ENCODE assay signal across 29 mouse cellular contexts in the genomic region with DNA sequence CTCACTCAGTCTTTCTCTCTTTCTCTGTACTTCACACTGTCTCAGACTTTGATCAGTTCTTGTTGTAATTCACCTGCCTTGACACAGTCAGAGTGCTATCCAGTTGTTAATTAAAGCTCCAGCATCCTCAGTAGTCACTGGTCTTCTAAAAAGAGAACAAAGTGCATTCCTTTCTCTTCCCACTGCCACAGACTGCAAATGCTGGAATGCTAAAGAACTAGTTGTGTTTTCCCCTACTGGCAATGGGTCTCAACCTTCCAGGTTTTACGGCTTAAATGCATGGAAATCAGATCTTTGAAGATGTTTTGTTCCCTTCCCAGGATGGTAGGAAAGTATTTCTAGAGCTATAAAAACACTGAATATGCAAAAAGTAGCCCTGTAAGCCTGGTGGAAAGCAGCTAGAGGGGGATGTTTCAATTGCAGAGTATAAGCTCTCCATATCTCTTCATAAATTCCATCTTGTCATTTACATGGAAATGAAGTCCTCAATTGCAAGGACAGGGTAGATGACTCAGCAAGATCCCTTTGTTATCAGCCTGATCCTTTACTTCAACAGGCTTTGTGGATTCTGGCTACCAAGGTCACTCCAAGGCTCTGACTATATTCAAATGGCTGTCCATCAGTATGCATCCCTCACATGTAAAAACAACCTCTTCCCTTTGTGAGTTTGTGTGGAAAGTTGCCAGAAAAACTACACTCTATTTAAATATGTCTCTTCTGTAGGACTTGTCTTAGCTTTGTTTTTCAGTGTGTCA. TPM values are rescaled to one million over a fixed set of nuclear protein-coding genes. Genes with fewer than 3 reads are reported as not detected.
DNase-seq lines count a peak whose midpoint lies in the region; ATAC-seq and TF ChIP-seq lines count a peak whose summit lies in the region.
"Had no signal": no experiment of that assay in that cellular context is flagged by ENCODE, and none has a peak within 500 bp of the region (broad histone marks: within the 10 kb centered on the region; RNA-seq: fewer than 3 reads in every experiment).

No protein-coding gene starts in this region.

- H3K4me2 ChIP-seq in kidney, postnatal 0 days (ENCODE audit: low read length): no peak overlapping the region
- no peak overlapping the region for H3K4me2 ChIP-seq in kidney, embryonic 16.5 days (replicated peaks; ENCODE audit: low read depth, low read length)
- H3K4me2 ChIP-seq: embryonic facial prominence, embryonic 13.5 days; forebrain, embryonic 12.5 days; heart, embryonic 12.5 days; kidney, embryonic 15.5 days; limb, embryonic 12.5 days; liver, embryonic 12.5 days; neural tube, embryonic 15.5 days had no signal

- no peak for ATAC-seq in kidney, postnatal 0 days (replicated peaks; ENCODE audit: low FRiP score, low read depth)
- no peak for ATAC-seq in kidney, embryonic 16.5 days (ENCODE audit: low FRiP score, low TSS enrichment)
- ATAC-seq: hindbrain, embryonic 16.5 days; intestine, embryonic 16.5 days; liver, embryonic 12.5 days had no signal

- H3K9ac ChIP-seq in kidney, postnatal 0 days (ENCODE audit: low read depth, low read length): no peak overlapping the region
- H3K9ac ChIP-seq in kidney, embryonic 16.5 days (replicated peaks; ENCODE audit: low read length): no peak overlapping the region
- H3K9ac ChIP-seq: embryonic facial prominence, embryonic 13.5 days; forebrain, embryonic 12.5 days; heart, embryonic 12.5 days; kidney, embryonic 15.5 days; limb, embryonic 12.5 days; liver, embryonic 12.5 days; neural tube, embryonic 15.5 days had no signal

- peak; percentile 26; the same call in 1 of the 2 replicates for TF ChIP-seq CTCF in kidney, postnatal 0 days (IDR thresholded peaks at IDR 0.05; ENCODE audit: low read depth)

- DNase-seq in kidney, postnatal 0 days (ENCODE audit: low spot score): peak; percentile 31
- no peak for DNase-seq in kidney, adult 8-10 months
- DNase-seq in 3T3-L1 (ENCODE audit: low read depth, low spot score) (peak; percentile 9), 416B (ENCODE audit: low read depth) (peak; percentile 49), ZHBTc4 (ENCODE audit: low read depth, low spot score) (peak; percentile 74)
- no peak for DNase-seq in cerebellum, adult 11-12 months
- DNase-seq: cerebellum, adult 2 months; cerebellum, postnatal 36 days; embryo, embryonic 11 days; gastrocnemius, adult 2 months; heart, postnatal 10 days; lung, adult 2 months; lung, postnatal 4 days; right cerebral cortex, adult 18-20 months; right cerebral cortex, postnatal 4 days; thymus, postnatal 25 days had no signal

- H3K4me3 ChIP-seq in kidney, postnatal 0 days (replicated peaks; ENCODE audit: low read depth, low read length): no peak overlapping the region
- no peak overlapping the region for H3K4me3 ChIP-seq in kidney, embryonic 16.5 days (ENCODE audit: low read length)
- H3K4me3 ChIP-seq: embryonic facial prominence, embryonic 13.5 days; erythroblast, embryonic 14.5 days; forebrain, embryonic 12.5 days; gastrocnemius, adult 2 months; heart, embryonic 12.5 days; hindbrain, embryonic 10.5 days; kidney, embryonic 15.5 days; limb, embryonic 12.5 days; liver, embryonic 12.5 days; neural tube, embryonic 15.5 days had no signal

- WGBS in kidney, postnatal 0 days: 45% methylated on average over 1 of the region's 1 CpGs
- 45% methylated on average over 1 of the region's 1 CpGs for WGBS in kidney, embryonic 16.5 days

- H3K4me1 ChIP-seq in kidney, postnatal 0 days (replicated peaks; ENCODE audit: insufficient read depth, low read length): no peaks in the 10 kb centered on the region
- H3K4me1 ChIP-seq in kidney, embryonic 16.5 days (ENCODE audit: insufficient read depth, low read length): no peaks in the 10 kb centered on the region
- H3K4me1 ChIP-seq: embryonic facial prominence, embryonic 13.5 days; forebrain, embryonic 12.5 days; heart, embryonic 12.5 days; hindbrain, embryonic 10.5 days; kidney, embryonic 15.5 days; liver, embryonic 12.5 days; neural tube, embryonic 15.5 days had no signal

- H3K27ac ChIP-seq in kidney, postnatal 0 days: no peak overlapping the region
- H3K27ac ChIP-seq in kidney, embryonic 16.5 days (ENCODE audit: low read length): no peak overlapping the region
- H3K27ac ChIP-seq: embryonic facial prominence, embryonic 13.5 days; forebrain, embryonic 12.5 days; gastrocnemius, adult 2 months; hindbrain, embryonic 10.5 days; kidney, embryonic 15.5 days; limb, embryonic 12.5 days; liver, embryonic 12.5 days; neural tube, embryonic 15.5 days had no signal

- H3K36me3 ChIP-seq in kidney, postnatal 0 days (ENCODE audit: insufficient read depth, low read length): no peaks in the 10 kb centered on the region
- 0 out of 2 replicates have a peak, but pooled peaks cover 2% of the 10 kb centered on the region for H3K36me3 ChIP-seq in kidney, embryonic 16.5 days (ENCODE audit: insufficient read depth, low read length)
- H3K36me3 ChIP-seq: embryonic facial prominence, embryonic 13.5 days; forebrain, embryonic 12.5 days; G1E; heart, embryonic 12.5 days; hindbrain, embryonic 10.5 days; kidney, embryonic 15.5 days; limb, embryonic 12.5 days; liver, embryonic 12.5 days; neural tube, embryonic 15.5 days had no signal

- no peaks in the 10 kb centered on the region for H3K9me3 ChIP-seq in kidney, postnatal 0 days (replicated peaks; ENCODE audit: low read length)
- H3K9me3 ChIP-seq in kidney, embryonic 16.5 days (ENCODE audit: low read length): no peaks in the 10 kb centered on the region
- H3K9me3 ChIP-seq: embryonic facial prominence, embryonic 13.5 days; forebrain, embryonic 12.5 days; G1E; heart, embryonic 12.5 days; hindbrain, embryonic 10.5 days; kidney, embryonic 15.5 days; limb, embryonic 12.5 days; liver, embryonic 12.5 days; neural tube, embryonic 15.5 days had no signal

- no peaks in the 10 kb centered on the region for H3K27me3 ChIP-seq in kidney, postnatal 0 days (ENCODE audit: insufficient read depth, low read length)
- H3K27me3 ChIP-seq in kidney, embryonic 16.5 days (ENCODE audit: insufficient read depth, low read length): no peaks in the 10 kb centered on the region
- H3K27me3 ChIP-seq: embryonic facial prominence, embryonic 13.5 days; forebrain, embryonic 12.5 days; heart, embryonic 12.5 days; kidney, embryonic 15.5 days; limb, embryonic 12.5 days; liver, embryonic 12.5 days; neural tube, embryonic 15.5 days had no signal

RNA-seq across cellular contexts. Expression of a gene that starts 45.1 kb away (rescaled TPM):
- 81.7 and 82.9 TPM in 2 replicates for polyA plus RNA-seq in kidney, postnatal 0 days (2015; fragmentation: Nextera tagmentation; extraction: Ambion mirVana)
- 115 and 121 TPM in 2 replicates for polyA plus RNA-seq in kidney, embryonic 16.5 days (2015; fragmentation: Nextera tagmentation; extraction: Ambion mirVana)
- polyA plus RNA-seq: erythroblast, embryonic 14.5 days; G1E had no signal

Comparison
In these comparisons a context has a peak if more than half of its experiments do, and no peak if none do; other contexts are left out.
1. DNase-seq: peak in kidney, postnatal 0 days (single experiment), 3T3-L1 (single experiment), 416B (single experiment) and ZHBTc4 (single experiment); none in kidney, adult 8-10 months (0 of 2) and cerebellum, adult 11-12 months (single experiment).